Mouse (Mus musculus): ENCODE data around the gene Gm16368. TPM values are rescaled to one million over a fixed set of nuclear protein-coding genes. Genes with fewer than 3 reads are reported as not detected.

Gene Gm16368
- not detected for total RNA-seq (2023)

DNA sequence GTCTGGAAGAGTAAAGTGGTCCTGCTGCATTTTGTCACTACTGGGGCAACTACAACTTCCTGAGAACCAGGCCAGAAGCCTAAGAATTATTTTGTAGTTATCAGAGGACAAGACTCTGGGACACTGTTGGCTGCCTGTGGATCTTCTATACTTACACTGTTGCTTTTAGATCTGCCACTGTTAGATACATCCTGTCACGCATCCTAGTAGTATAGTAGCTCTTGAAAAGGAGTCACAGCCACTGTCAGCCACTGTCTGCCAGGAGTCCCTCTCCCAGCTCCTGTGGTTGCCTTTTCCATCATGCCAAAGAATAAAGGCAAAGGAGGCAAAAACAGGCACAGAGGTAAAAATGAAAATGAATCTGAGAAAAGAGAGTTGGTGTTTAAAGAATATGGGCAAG is at the start of gene Gm16368:
Gene Gm16368 (plus strand): TSS at position 301 of the 400 bp plus-strand sequence.

Other genes starting within 250 kb of the Gm16368 start
- gene Gm2001, start 241.4 kb upstream of the Gm16368 start, total RNA-seq (2023): not detected
- not detected for gene Gm2016, start 209.6 kb upstream of the Gm16368 start, total RNA-seq (2023)
- not detected for gene Gm2022, start 188.3 kb upstream of the Gm16368 start, total RNA-seq (2023)
- gene Gm2035, start 163.8 kb upstream of the Gm16368 start, total RNA-seq (2023): not detected
- gene Gm2042, start 129.6 kb upstream of the Gm16368 start, total RNA-seq (2023): not detected
- gene Gm2075, start 71.8 kb upstream of the Gm16368 start, total RNA-seq (2023): not detected
- not detected for gene Gm6803, start 64.9 kb upstream of the Gm16368 start, total RNA-seq (2023)
- gene Gm2056, start 56.7 kb upstream of the Gm16368 start, total RNA-seq (2023): not detected
- not detected for gene Gm10436, start 98.4 kb downstream of the Gm16368 start, total RNA-seq (2023)
- not detected for gene Gm8332, start 166.4 kb downstream of the Gm16368 start, total RNA-seq (2023)
- gene Gm5662, start 190.8 kb downstream of the Gm16368 start, total RNA-seq (2023): not detected
- gene Gm5039, start 240.3 kb downstream of the Gm16368 start, total RNA-seq (2023): not detected